Mouse (Mus musculus): Measurements from ENCODE around the gene Col24a1. TPM values are rescaled to one million over a fixed set of nuclear protein-coding genes. Genes with fewer than 3 reads are reported as not detected.

Gene Col24a1
- total RNA-seq (2014; fragmentation: Nextera tagmentation) (not detected in 2 replicates), total RNA-seq (2017) (not detected in 2 replicates)

- ATAC-seq (replicated peaks; ENCODE audit: low FRiP score, low TSS enrichment, poor library complexity, severe bottlenecking) = no peak
These were observed at the start of gene Col24a1 for GRCm38 (mm10) chr3:145292337-145293134. Gene Col24a1 (plus strand): TSS chr3:145292472.

- no peak for ATAC-seq (replicated peaks; ENCODE audit: low FRiP score, low TSS enrichment, poor library complexity, severe bottlenecking)
These were observed 44.2 kb upstream of the Col24a1 start for GRCm38 (mm10) chr3:145248040-145248439.

GRCm38 (mm10) chr3:145253066-145253465 is 39.2 kb upstream of the Col24a1 start:
- ATAC-seq (replicated peaks; ENCODE audit: low FRiP score, low TSS enrichment, poor library complexity, severe bottlenecking) = no peak

GRCm38 (mm10) chr3:145254764-145255396 is 37.4 kb upstream of the Col24a1 start:
- no peak for ATAC-seq (replicated peaks; ENCODE audit: low FRiP score, low TSS enrichment, poor library complexity, severe bottlenecking)

DNA sequence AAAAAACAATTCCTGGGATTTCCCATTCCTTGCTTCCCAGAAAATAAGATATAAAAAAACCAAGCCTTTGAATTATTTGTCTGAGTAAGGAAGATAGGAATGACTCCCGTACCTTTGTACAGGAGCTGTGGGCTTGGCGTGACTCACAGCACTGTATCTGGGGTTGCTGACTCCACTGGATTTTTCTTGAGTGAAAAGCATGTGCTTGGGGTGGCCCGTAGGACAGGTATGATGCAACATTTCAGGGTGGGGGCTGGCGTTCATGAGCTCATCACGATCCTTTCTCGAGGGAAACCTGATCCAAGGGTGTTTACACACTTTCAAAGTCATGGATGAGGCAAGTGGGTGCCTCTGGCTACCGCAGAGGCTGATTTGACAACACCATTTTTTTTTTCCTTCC is 35.6 kb upstream of the Col24a1 start:
- no peak for ATAC-seq (replicated peaks; ENCODE audit: low FRiP score, low TSS enrichment, poor library complexity, severe bottlenecking)

- no peak for ATAC-seq (replicated peaks; ENCODE audit: low FRiP score, low TSS enrichment, poor library complexity, severe bottlenecking)
These were observed 32.6 kb upstream of the Col24a1 start for GRCm38 (mm10) chr3:145259678-145260077.

DNA sequence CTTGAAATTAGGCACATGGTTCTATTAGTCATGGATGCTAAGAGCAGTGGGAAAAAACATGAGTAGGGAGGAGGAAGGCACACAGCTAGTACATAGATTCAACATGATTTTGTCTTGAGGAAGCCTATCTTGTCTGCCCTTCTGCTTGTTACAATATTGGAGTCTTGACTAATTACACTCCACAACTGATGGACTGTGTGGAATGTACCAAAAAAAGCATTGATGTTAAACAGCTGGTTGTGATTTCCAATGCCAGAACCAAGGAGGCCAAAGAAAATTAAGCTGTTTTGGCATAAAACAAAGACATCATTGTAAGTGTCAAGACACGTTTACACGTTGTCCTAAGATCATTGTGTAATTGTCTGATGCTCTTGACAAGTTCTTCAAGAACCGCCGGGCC is 29.1 kb upstream of the Col24a1 start:
- no peak for ATAC-seq (replicated peaks; ENCODE audit: low FRiP score, low TSS enrichment, poor library complexity, severe bottlenecking)

DNA sequence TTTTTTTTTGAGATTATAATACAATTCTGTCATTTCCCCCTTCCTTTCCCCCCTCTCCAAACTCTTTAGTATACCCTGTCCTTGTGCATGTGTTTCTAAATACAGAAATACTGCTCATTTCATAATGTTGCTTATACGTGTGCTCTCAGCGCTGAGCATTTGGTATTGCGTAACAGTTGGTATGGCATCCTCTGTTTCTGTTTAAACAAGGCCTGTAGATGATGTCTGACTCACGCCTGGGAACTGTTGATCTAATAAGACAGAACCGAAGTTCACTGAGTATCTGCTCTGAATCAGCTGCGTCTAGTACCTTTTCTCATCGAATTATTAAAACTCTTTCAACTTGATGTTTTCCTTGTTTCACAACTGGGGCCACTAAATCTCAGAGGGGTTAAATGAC is 24.2 kb upstream of the Col24a1 start:
- no peak for ATAC-seq (replicated peaks; ENCODE audit: low FRiP score, low TSS enrichment, poor library complexity, severe bottlenecking)

DNA sequence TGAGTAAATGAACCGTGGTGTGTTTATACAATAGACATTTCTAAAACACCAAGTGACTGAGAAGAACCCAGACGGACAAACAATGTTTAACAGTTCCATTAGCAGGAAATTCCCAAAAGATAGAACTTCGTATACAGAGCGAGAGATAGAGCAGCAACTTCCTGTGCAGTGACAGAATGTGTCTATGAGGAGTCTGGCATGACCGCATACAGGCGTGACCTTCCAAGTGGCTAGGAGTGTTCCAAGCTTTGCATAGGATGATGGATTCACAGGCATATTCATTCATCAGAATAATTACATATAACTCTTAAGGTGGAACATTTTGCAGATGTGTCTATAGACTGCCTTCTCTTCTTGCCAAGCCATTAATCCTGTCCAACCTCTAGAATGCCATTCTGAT is 18.1 kb upstream of the Col24a1 start:
- ATAC-seq (replicated peaks; ENCODE audit: low FRiP score, low TSS enrichment, poor library complexity, severe bottlenecking) = no peak

- no peak for ATAC-seq (replicated peaks; ENCODE audit: low FRiP score, low TSS enrichment, poor library complexity, severe bottlenecking)
These were observed 935 bp downstream of the Col24a1 start for GRCm38 (mm10) chr3:145293207-145293606.

GRCm38 (mm10) chr3:145293623-145294307 is 1.5 kb downstream of the Col24a1 start:
- ATAC-seq (replicated peaks; ENCODE audit: low FRiP score, low TSS enrichment, poor library complexity, severe bottlenecking) = no peak

DNA sequence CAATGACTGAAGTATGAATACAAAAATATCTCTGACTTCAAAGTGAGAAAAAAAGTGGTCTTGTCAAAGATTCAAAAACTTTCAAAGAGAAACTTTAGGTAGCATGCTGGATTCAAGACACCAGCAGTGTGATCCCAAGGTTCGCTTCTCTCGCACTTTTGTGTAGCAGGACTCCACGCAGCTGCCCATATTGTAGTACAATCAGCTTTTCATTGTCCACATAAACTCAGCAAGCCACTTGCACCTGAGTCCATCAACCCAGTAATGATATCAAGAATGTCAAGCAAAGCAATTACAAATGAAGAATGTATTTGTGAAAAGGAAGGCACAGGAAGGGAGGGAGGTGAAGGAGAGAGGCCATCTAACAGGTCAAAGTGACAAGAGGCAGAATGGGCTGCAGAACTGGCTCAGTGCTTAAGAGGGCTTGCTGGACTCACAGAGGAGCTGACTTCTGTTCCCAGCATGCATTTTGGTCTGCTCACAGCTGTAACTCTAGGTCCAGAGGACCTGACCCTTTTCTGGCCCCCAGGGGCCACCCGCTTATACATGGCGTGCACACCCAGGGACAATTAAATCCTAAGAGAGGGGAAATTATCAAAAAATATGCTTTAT is 7.8 kb downstream of the Col24a1 start:
- no peak for ATAC-seq (replicated peaks; ENCODE audit: low FRiP score, low TSS enrichment, poor library complexity, severe bottlenecking)

- no peak for ATAC-seq (replicated peaks; ENCODE audit: low FRiP score, low TSS enrichment, poor library complexity, severe bottlenecking)
These were observed 13.0 kb downstream of the Col24a1 start for GRCm38 (mm10) chr3:145305311-145305710.

- no peak for ATAC-seq (replicated peaks; ENCODE audit: low FRiP score, low TSS enrichment, poor library complexity, severe bottlenecking)
These were observed 14.9 kb downstream of the Col24a1 start for GRCm38 (mm10) chr3:145307209-145307608.

- ATAC-seq (replicated peaks; ENCODE audit: low FRiP score, low TSS enrichment, poor library complexity, severe bottlenecking) = no peak
These were observed 28.5 kb downstream of the Col24a1 start for GRCm38 (mm10) chr3:145320587-145321274.

- ATAC-seq (replicated peaks; ENCODE audit: low FRiP score, low TSS enrichment, poor library complexity, severe bottlenecking) = no peak
These were observed 33.1 kb downstream of the Col24a1 start for GRCm38 (mm10) chr3:145325402-145325801.

- ATAC-seq (replicated peaks; ENCODE audit: low FRiP score, low TSS enrichment, poor library complexity, severe bottlenecking) = no peak
These were observed 39.4 kb downstream of the Col24a1 start for GRCm38 (mm10) chr3:145331642-145332041.

DNA sequence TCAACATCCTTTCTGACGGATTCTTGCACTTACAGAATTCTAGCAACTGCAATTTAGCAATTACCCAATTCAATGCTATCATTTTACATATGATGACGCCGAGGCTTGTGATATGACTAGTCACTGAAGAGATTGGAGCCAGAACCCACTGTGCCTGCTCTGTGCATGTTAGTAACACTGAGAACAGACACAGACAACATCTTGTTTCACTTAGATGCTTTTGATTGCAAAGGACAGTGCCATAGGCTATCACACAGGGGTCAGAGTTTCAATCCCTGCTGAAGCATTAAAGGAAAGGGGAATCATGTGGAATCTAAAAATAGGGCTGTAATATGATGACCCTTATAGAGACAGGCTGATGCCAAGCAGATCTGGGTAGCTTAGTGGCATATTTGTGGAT is 41.8 kb downstream of the Col24a1 start:
- no peak for ATAC-seq (replicated peaks; ENCODE audit: low FRiP score, low TSS enrichment, poor library complexity, severe bottlenecking)

DNA sequence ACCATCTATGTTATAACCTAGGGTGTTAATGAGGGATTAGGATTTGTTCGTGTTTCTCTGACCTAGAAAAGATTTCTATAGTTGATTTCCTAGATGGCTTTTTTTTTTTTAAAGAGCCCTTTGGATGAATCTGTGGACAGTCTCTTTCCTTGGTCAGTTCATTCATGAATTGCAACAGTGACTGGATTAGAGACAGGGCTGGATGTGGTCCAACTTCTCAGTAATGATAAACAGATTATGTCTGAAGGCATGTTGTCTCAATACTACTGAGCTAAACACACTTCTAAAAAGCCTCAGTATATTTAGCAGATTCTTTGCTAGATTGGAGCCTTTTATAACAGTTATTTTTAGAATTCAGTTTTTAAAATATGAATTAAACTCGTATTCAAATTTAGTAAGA is 44.9 kb downstream of the Col24a1 start:
- ATAC-seq (replicated peaks; ENCODE audit: low FRiP score, low TSS enrichment, poor library complexity, severe bottlenecking) = no peak

All from megakaryocyte-erythroid progenitor cell, adult 5-6 weeks (primary cell).